Mouse (Mus musculus) fibroblast of lung, adult 2 months (primary cell): Measurements from ENCODE around the gene Rbfox3.
"Not testable (repeated sequence)": the region's sequence is repeated elsewhere in the genome, so short reads cannot be mapped to it uniquely, and the experiment has no call there.

Experiments
- DNase-seq: peaks from one replicate; pipeline ENCODE4 v3.0.0-alpha.2; 2011; ENCODE audit warnings: low read depth

The Rbfox3 gene

GRCm38 (mm10) chr11:118818528-118818927 lies 92.9 kb downstream of the Rbfox3 start:
- no peak for DNase-seq

- no peak for DNase-seq
Measured at GRCm38 (mm10) chr11:118815118-118815517, 96.3 kb downstream of the Rbfox3 start.

- DNase-seq: no peak
Measured at GRCm38 (mm10) chr11:118813942-118814341, 97.5 kb downstream of the Rbfox3 start.

GRCm38 (mm10) chr11:118811404-118811803 lies 100.0 kb downstream of the Rbfox3 start:
- DNase-seq: no peak

- DNase-seq: no peak
Measured at GRCm38 (mm10) chr11:118807511-118807910, 103.9 kb downstream of the Rbfox3 start.

GRCm38 (mm10) chr11:118794856-118795602 lies 116.4 kb downstream of the Rbfox3 start:
- DNase-seq: no peak

GRCm38 (mm10) chr11:118793639-118794021 lies 117.8 kb downstream of the Rbfox3 start:
- no peak for DNase-seq

- DNase-seq: no peak
Measured at GRCm38 (mm10) chr11:118792916-118793638, 118.3 kb downstream of the Rbfox3 start.

GRCm38 (mm10) chr11:118792163-118792915 lies 119.1 kb downstream of the Rbfox3 start:
- DNase-seq: no peak

GRCm38 (mm10) chr11:118791391-118791790 lies 120.0 kb downstream of the Rbfox3 start:
- no peak for DNase-seq

GRCm38 (mm10) chr11:118788091-118788490 lies 123.3 kb downstream of the Rbfox3 start:
- DNase-seq: no peak

GRCm38 (mm10) chr11:118782677-118783076 lies 128.7 kb downstream of the Rbfox3 start:
- no peak for DNase-seq

GRCm38 (mm10) chr11:118775753-118776152 lies 135.6 kb downstream of the Rbfox3 start:
- DNase-seq: no peak

- not testable (repeated sequence) for DNase-seq
Measured at GRCm38 (mm10) chr11:118774777-118775176, 136.6 kb downstream of the Rbfox3 start.

GRCm38 (mm10) chr11:118773076-118773583 lies 138.3 kb downstream of the Rbfox3 start:
- no peak for DNase-seq

- no peak for DNase-seq
Measured at GRCm38 (mm10) chr11:118771358-118771757, 140.0 kb downstream of the Rbfox3 start.

GRCm38 (mm10) chr11:118770789-118771188 lies 140.6 kb downstream of the Rbfox3 start:
- no peak for DNase-seq

- no peak for DNase-seq
Measured at GRCm38 (mm10) chr11:118769542-118769941, 141.9 kb downstream of the Rbfox3 start.

- no peak for DNase-seq
Measured at GRCm38 (mm10) chr11:118768441-118768840, 143.0 kb downstream of the Rbfox3 start.

- no peak for DNase-seq
Measured at GRCm38 (mm10) chr11:118767411-118767810, 144.0 kb downstream of the Rbfox3 start.

- no peak for DNase-seq
Measured at GRCm38 (mm10) chr11:118760296-118760988, 151.0 kb downstream of the Rbfox3 start.

GRCm38 (mm10) chr11:118759228-118759627 lies 152.2 kb downstream of the Rbfox3 start:
- no peak for DNase-seq
